Mouse (Mus musculus): ENCODE results near the gene Rbbp8nl. TPM values are rescaled to one million over a fixed set of nuclear protein-coding genes. Genes with fewer than 3 reads are reported as not detected.

The Rbbp8nl gene
- total RNA-seq, 2 experiments from 2014 or later, result not detected

- no peak for TF ChIP-seq CTCF (IDR thresholded peaks at IDR 0.05)
- H3K27ac ChIP-seq, result peak overlapping the region; percentile 63
- intact Hi-C loops (cut with DNase I), result loop anchor here (1.0 to 10.0 kb wide), 3 partner anchors 71 to 308 kb away; partner anchors contain the start of genes Mrgbp and Ogfr
Observed at GRCm38 (mm10) chr2:180276385-180276784, 13.3 kb downstream of the Rbbp8nl start.

DNA sequence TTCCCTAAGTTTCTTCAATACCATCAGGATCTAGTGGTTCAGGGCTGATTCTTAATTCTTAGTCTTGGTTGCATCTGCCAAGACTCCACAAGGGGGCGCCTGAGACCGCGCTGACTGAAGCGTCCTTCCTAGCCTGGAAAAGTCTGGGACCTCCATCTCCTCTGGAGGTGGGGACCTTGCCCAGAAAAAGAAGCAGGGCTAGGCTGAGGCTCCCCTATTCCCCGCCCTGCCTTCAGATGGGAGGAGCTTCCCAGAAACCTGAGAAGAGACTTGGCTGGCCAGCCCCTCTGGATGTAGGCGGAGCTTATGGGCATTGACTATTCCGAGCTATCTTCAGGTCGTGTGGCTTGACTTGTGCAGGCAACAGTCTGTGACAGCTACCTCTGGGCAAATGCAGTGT is 13.8 kb downstream of the Rbbp8nl start:
- Histone ChIP-seq H3K4me3 (peak overlapping the region; percentile 6), H3K27ac (peak overlapping the region; percentile 63)
- intact Hi-C loops (cut with DNase I), result loop anchor here (1.0 to 10.0 kb wide), 3 partner anchors 71 to 309 kb away; partner anchors contain the start of genes Mrgbp and Ogfr
- TF ChIP-seq CTCF (IDR thresholded peaks at IDR 0.05), result peak; percentile 99
- peak; percentile 90 for DNase-seq

More at GRCm38 (mm10) chr2:180276385-180276784, 13.3 kb downstream of the Rbbp8nl start:
- peak overlapping the region; percentile 6 for H3K4me3 ChIP-seq
- no peak for DNase-seq

DNA sequence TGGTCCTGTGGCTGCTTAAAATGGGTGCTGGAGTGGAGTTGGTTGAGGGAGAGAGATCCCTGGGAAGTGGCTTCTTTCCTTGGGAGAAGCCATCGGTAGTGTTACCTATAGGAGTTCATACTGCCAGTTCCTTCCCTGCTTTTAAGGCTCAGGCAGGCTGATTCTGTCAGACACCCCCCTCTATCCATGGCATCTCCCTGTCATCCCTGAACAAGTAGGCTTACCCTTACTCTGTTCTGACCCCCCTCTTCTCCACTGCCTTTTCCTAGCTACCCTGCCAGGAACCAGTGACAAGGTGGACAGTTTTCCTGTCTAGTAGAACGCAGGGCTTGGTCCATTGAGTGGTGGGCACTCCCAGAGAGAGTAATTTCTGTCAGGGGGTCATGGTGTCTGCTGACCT is 15.2 kb downstream of the Rbbp8nl start:
- Histone ChIP-seq H3K27ac (0 out of 2 replicates have a peak overlapping the region, but pooled peaks have one; percentile 86), H3K4me3 (no peak overlapping the region)
- no peak for DNase-seq
- intact Hi-C loops (cut with DNase I), result loop anchor here (10.0 kb wide), 2 partner anchors 160 to 310 kb away; partner anchors contain the start of genes Mrgbp and Ogfr
- TF ChIP-seq CTCF (IDR thresholded peaks at IDR 0.05), result no peak

DNA sequence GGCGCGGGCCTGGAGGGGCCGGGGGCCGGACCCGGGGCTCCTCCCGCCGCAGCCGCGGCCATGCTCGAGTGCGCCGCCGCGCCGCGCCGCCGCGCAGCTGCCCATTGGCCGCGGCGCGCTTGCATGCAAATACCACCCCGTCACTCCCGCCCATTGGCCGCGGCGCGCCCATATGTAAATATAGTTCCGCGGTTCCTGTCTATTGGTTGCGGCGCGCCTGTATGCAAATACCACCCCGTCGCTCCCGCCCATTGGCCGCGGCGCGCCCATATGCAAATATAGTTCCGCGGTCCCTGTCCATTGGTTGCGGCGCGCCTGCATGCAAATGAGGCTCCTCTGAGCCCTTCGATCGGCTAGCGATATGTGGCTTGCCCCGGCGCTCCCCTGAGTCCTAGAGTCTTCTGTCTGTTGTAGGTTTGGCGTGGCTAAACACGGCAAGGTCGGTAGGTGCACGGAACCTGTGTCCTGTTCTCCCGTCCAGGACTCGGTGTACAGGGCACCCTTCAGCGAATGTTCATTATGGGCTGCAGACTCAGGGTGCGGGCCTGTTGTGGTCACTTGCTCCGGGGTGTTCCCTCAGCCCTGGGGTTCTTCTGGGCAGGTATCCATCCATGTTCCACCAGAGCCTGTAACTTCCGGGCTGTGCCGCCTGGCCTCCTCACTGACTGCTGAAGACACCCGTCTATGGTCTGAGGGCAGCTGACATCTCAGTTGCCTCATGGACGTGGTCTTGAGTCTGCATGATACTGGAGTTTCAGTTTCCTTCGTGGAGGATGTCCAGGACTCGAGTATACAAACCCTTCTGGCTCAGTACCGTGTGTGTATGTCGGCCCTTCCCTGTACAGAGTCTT is 16.1 kb downstream of the Rbbp8nl start, which contains the start of gene Cables2:
TSS of gene Cables2 (minus strand) at position 103 of the 851 bp plus-strand sequence.
- intact Hi-C loops (cut with DNase I), result loop anchor here (10.0 kb wide), 2 partner anchors 161 to 311 kb away; partner anchors contain the start of genes Mrgbp and Ogfr
- Histone ChIP-seq H3K4me3 (peak within 1 kb of the TSS; percentile 93), H3K27ac (peak within 1 kb of the TSS; percentile 87)
- TF ChIP-seq CTCF (IDR thresholded peaks at IDR 0.05), result no peak
- peak; percentile 96 for DNase-seq

DNA sequence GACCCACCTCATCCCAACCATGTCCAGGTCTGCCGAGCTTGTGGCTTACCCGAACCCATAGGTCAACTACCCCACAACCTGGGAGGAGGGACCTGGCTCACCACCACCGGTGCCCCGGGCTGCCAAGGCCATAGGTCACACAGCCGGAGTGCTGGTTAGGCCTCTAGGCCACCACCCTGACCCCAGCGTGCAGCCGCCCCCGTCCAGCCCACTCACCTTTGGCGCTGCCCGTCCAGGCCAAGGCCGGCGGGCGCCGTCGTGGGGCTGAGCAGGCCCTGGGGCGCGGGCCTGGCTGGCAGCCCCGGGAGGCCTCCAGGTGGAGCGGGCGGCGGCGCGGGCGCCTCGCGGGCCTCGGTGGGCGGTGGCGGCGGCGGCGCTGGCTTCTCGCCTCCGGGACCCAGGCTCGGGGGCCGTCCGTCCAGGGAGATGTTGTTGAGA is 16.8 kb downstream of the Rbbp8nl start:
- Histone ChIP-seq H3K27ac (peak overlapping the region; percentile 87), H3K4me3 (peak overlapping the region; percentile 93)
- TF ChIP-seq CTCF (IDR thresholded peaks at IDR 0.05), result no peak
- intact Hi-C loops (cut with DNase I), result loop anchor here (10.0 kb wide), 2 partner anchors 162 to 312 kb away; partner anchors contain the start of genes Mrgbp and Ogfr
- DNase-seq, result no peak

DNA sequence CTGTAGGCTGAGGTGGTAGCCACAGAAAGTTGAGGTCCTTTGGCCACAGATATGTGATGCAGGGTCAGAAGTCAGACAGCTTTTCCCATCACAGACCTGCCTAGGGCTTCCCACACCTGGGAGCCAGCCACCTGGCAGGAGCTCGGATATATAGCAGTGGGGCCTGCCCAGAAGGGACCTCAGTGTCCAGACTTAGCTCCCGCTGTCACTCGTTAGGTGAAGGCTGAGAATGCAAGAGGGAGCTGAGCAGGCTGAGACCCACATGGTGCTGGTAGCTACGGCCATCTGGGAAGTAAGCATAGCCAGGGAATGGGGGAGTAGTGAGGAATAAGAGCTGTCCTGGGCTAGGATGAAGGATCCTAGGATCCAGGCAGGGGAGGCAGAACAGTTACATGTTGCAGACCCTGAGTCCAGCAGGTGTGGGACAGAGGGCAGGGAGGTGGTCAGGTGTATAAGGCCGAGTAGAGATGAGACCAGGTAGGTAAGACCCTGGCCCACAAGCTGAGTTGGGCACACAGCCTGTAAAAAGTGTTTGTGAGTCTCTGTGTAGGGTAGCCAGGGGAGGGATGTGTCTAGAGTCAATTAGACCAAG is 17.8 kb downstream of the Rbbp8nl start:
- DNase-seq, result no peak
- intact Hi-C loops (cut with DNase I), result loop anchor here (10.0 kb wide), 2 partner anchors 163 to 313 kb away; partner anchors contain the start of genes Mrgbp and Ogfr
- peak overlapping the region; percentile 93 for H3K4me3 ChIP-seq
- H3K27ac ChIP-seq, result no peak overlapping the region
- no peak for TF ChIP-seq CTCF (IDR thresholded peaks at IDR 0.05)

GRCm38 (mm10) chr2:180270537-180271255 is 19.0 kb downstream of the Rbbp8nl start:
- no peak for TF ChIP-seq CTCF (IDR thresholded peaks at IDR 0.05)
- Histone ChIP-seq H3K27ac (no peak overlapping the region), H3K4me3 (no peak overlapping the region)
- no peak for DNase-seq
- intact Hi-C loops (cut with DNase I), result loop anchor here (10.0 kb wide), 2 partner anchors 164 to 314 kb away; partner anchors contain the start of genes Mrgbp and Ogfr

GRCm38 (mm10) chr2:180269329-180269728 is 20.4 kb downstream of the Rbbp8nl start:
- H3K4me3 ChIP-seq, result no peak overlapping the region
- DNase-seq, result no peak
- H3K27ac ChIP-seq, result no peak overlapping the region
- TF ChIP-seq CTCF (IDR thresholded peaks at IDR 0.05), result no peak
- intact Hi-C loops (cut with DNase I), result no loop called here

- Histone ChIP-seq H3K4me3 (no peak overlapping the region), H3K27ac (no peak overlapping the region)
- intact Hi-C loops (cut with DNase I), result no loop called here
- no peak for TF ChIP-seq CTCF (IDR thresholded peaks at IDR 0.05)
- DNase-seq, result no peak
Observed at GRCm38 (mm10) chr2:180267955-180268354, 21.7 kb downstream of the Rbbp8nl start.

DNA sequence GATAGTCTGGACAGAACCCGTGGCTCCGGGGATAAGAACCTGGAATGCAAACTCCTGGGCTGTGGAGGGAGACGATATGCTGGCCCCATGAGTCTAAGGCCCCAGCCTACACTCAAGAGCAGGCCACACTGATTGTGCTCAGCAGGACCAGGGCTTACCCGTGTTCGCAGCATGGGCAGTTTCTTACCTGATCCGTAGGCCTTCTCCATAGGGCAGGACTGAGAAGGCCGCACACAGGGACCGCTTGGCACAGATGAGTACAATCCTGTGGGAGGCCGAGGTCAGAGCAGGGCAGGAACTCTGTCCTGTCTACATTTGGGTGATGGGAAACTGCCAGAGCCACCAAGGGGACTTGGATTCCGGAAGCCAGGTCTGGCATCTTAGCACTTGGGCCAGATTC is 26.8 kb downstream of the Rbbp8nl start:
- DNase-seq, result no peak
- TF ChIP-seq CTCF (IDR thresholded peaks at IDR 0.05), result no peak
- Histone ChIP-seq H3K4me3 (peak overlapping the region; percentile 34), H3K27ac (peak overlapping the region; percentile 82)
- intact Hi-C loops (cut with DNase I), result no loop called here

DNA sequence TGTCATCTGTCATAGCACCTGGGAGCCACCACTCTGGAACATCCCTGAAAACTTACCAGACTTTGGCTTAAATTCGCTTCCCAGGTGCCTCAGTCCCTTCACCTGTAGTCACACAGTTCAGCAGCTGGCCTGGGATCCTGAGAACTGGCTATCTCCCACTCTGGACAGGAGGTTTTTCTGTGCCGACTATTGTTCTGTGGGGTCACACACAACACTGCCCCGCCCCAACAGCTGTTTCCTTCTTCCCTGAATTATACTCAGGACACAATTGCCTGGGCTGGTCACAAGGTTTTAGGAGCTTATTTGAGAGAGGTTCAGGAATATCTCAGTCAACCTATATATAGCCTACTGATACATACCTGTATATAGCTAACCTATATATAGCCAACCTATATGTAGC is 27.2 kb downstream of the Rbbp8nl start:
- no peak for DNase-seq
- TF ChIP-seq CTCF (IDR thresholded peaks at IDR 0.05), result no peak
- H3K27ac ChIP-seq, result peak overlapping the region; percentile 82
- peak overlapping the region; percentile 65 for H3K4me3 ChIP-seq
- intact Hi-C loops (cut with DNase I), result no loop called here

- intact Hi-C loops (cut with DNase I), result no loop called here
- no peak for TF ChIP-seq CTCF (IDR thresholded peaks at IDR 0.05)
- peak overlapping the region; percentile 65 for H3K4me3 ChIP-seq
- DNase-seq, result no peak
- peak overlapping the region; percentile 82 for H3K27ac ChIP-seq
Observed at GRCm38 (mm10) chr2:180261901-180262300, 27.8 kb downstream of the Rbbp8nl start.

All from gastrocnemius, adult 2 months (tissue).